Mouse (Mus musculus): Measurements from ENCODE around the gene Cd24a.

The Cd24a gene

GRCm38 (mm10) chr10:43584538-43584937 lies 6.5 kb downstream of the Cd24a start:
- no peak for DNase-seq (ENCODE audit: low spot score in 2 of 2)

- DNase-seq (ENCODE audit: low spot score in 2 of 2), result no peak
Measured at GRCm38 (mm10) chr10:43588470-43589177, 10.5 kb downstream of the Cd24a start.

GRCm38 (mm10) chr10:43591477-43591876 lies 13.4 kb downstream of the Cd24a start:
- DNase-seq (ENCODE audit: low spot score in 2 of 2), result no peak

GRCm38 (mm10) chr10:43593182-43593581 lies 15.1 kb downstream of the Cd24a start:
- no peak for DNase-seq (ENCODE audit: low spot score in 2 of 2)

GRCm38 (mm10) chr10:43594187-43594586 lies 16.1 kb downstream of the Cd24a start:
- no peak for DNase-seq (ENCODE audit: low spot score in 2 of 2)

GRCm38 (mm10) chr10:43594894-43595293 lies 16.8 kb downstream of the Cd24a start:
- no peak for DNase-seq (ENCODE audit: low spot score in 2 of 2)

- DNase-seq (ENCODE audit: low spot score in 2 of 2), result no peak
Measured at GRCm38 (mm10) chr10:43598067-43598726, 20.1 kb downstream of the Cd24a start.

GRCm38 (mm10) chr10:43601039-43601438 lies 23.0 kb downstream of the Cd24a start:
- DNase-seq (ENCODE audit: low spot score in 2 of 2), result no peak

GRCm38 (mm10) chr10:43601511-43602396 lies 23.7 kb downstream of the Cd24a start:
- no peak for DNase-seq (ENCODE audit: low spot score in 2 of 2)

- no peak for DNase-seq (ENCODE audit: low spot score in 2 of 2)
Measured at GRCm38 (mm10) chr10:43603975-43604686, 26.0 kb downstream of the Cd24a start.

- DNase-seq (ENCODE audit: low spot score in 2 of 2), result no peak
Measured at GRCm38 (mm10) chr10:43604687-43605250, 26.7 kb downstream of the Cd24a start.

- DNase-seq (ENCODE audit: low spot score in 2 of 2), result no peak
Measured at GRCm38 (mm10) chr10:43605901-43606300, 27.8 kb downstream of the Cd24a start.

GRCm38 (mm10) chr10:43609507-43609906 lies 31.4 kb downstream of the Cd24a start:
- DNase-seq (ENCODE audit: low spot score in 2 of 2), result no peak

GRCm38 (mm10) chr10:43609958-43610357 lies 31.9 kb downstream of the Cd24a start:
- DNase-seq (ENCODE audit: low spot score in 2 of 2), result no peak

GRCm38 (mm10) chr10:43611081-43611480 lies 33.0 kb downstream of the Cd24a start:
- no peak for DNase-seq (ENCODE audit: low spot score in 2 of 2)

- no peak for DNase-seq (ENCODE audit: low spot score in 2 of 2)
Measured at GRCm38 (mm10) chr10:43619059-43619531, 41.0 kb downstream of the Cd24a start.

- no peak for DNase-seq (ENCODE audit: low spot score in 2 of 2)
Measured at GRCm38 (mm10) chr10:43619939-43620338, 41.9 kb downstream of the Cd24a start.

- no peak for DNase-seq (ENCODE audit: low spot score in 2 of 2)
Measured at GRCm38 (mm10) chr10:43623510-43623909, 45.4 kb downstream of the Cd24a start.

- no peak for DNase-seq (ENCODE audit: low spot score in 2 of 2)
Measured at GRCm38 (mm10) chr10:43624362-43624761, 46.3 kb downstream of the Cd24a start.

- DNase-seq (ENCODE audit: low spot score in 2 of 2), result no peak
Measured at GRCm38 (mm10) chr10:43624791-43625398, 46.8 kb downstream of the Cd24a start.

- DNase-seq (ENCODE audit: low spot score in 2 of 2), result no peak
Measured at GRCm38 (mm10) chr10:43625578-43625977, 47.5 kb downstream of the Cd24a start.
